Mouse (Mus musculus) hindbrain, embryonic 10.5 days (tissue): Measurements from ENCODE around the gene Otogl. TPM values are rescaled to one million over a fixed set of nuclear protein-coding genes. Genes with fewer than 3 reads are reported as not detected.

Source experiments
- DNase-seq: peaks from one replicate; pipeline ENCODE4 v3.0.0-alpha.2; 2017; ENCODE audit warnings: low spot score
- H3K27ac ChIP-seq: fragments of 300-500 bp; sonication (generic); 2 replicates; pipeline ENCODE4 v1.5.1; 2016; ENCODE audit warnings: mild to moderate bottlenecking, moderate library complexity
- H3K27me3 ChIP-seq: fragments of 300-500 bp; sonication (generic); 2 replicates; pipeline ENCODE4 v1.6.1; 2016; ENCODE audit warnings: mild to moderate bottlenecking; ENCODE audit not compliant: poor library complexity, insufficient read depth, severe bottlenecking
- H3K36me3 ChIP-seq: fragments of 300-500 bp; sonication (generic); 2 replicates; pipeline ENCODE4 v1.6.1; 2016; ENCODE audit warnings: mild to moderate bottlenecking, moderate library complexity
- H3K4me1 ChIP-seq: fragments of 300-500 bp; sonication (generic); replicated peaks from 2 replicates; pipeline ENCODE4 v1.6.1; 2016; ENCODE audit warnings: mild to moderate bottlenecking
- H3K4me3 ChIP-seq: fragments of 300-500 bp; sonication (generic); 2 replicates; pipeline ENCODE4 v1.5.1; 2016; ENCODE audit warnings: mild to moderate bottlenecking, moderate library complexity
- H3K9me3 ChIP-seq: fragments of 300-500 bp; sonication (generic); 2 replicates; pipeline ENCODE4 v1.6.1; 2016; ENCODE audit warnings: mild to moderate bottlenecking, moderate library complexity
- whole genome bisulfite sequencing: fragments of 180-500 bp; shearing (Covaris S2); methylation state at CpG from one replicate; pipeline ENCODE4 v1.1.7; 2016; 5-methylcytosine and 5-hydroxymethylcytosine counted together
- polyA plus RNA-seq: library from polyadenylated mRNA; unstranded; fragments of >200 nt; fragmentation: Nextera tagmentation; extraction: Ambion mirVana; gene quantifications from 2 replicates; pipeline ENCODE4 v1.2.1, GENCODE M21; 2016

The Otogl gene
- polyA plus RNA-seq, 1 experiment from 2014 or later: 0.04 TPM

GRCm38 (mm10) chr10:107901204-107901879, 10.6 kb downstream of the Otogl start:
- no peaks in the 10 kb centered on the region for H3K9me3 ChIP-seq
- no peaks in the 10 kb centered on the region for H3K36me3 ChIP-seq
- 83% methylated on average over 13 of the region's 13 CpGs for WGBS
- no peak overlapping the region for H3K4me3 ChIP-seq
- no peak for DNase-seq
- no peak overlapping the region for H3K27ac ChIP-seq
- H3K4me1 ChIP-seq: no peaks in the 10 kb centered on the region
- H3K27me3 ChIP-seq: no peaks in the 10 kb centered on the region

GRCm38 (mm10) chr10:107899946-107900345, 12.0 kb downstream of the Otogl start:
- H3K27ac ChIP-seq: no peak overlapping the region
- WGBS: 86% methylated on average over 6 of the region's 6 CpGs
- no peaks in the 10 kb centered on the region for H3K4me1 ChIP-seq
- H3K4me3 ChIP-seq: no peak overlapping the region
- no peaks in the 10 kb centered on the region for H3K36me3 ChIP-seq
- no peaks in the 10 kb centered on the region for H3K27me3 ChIP-seq
- no peak for DNase-seq
- H3K9me3 ChIP-seq: no peaks in the 10 kb centered on the region

GRCm38 (mm10) chr10:107896158-107896557, 15.8 kb downstream of the Otogl start:
- Histone ChIP-seq H3K27ac (no peak overlapping the region), H3K36me3 (no peaks in the 10 kb centered on the region), H3K9me3 (no peaks in the 10 kb centered on the region), H3K27me3 (no peaks in the 10 kb centered on the region), H3K4me3 (no peak overlapping the region), H3K4me1 (no peaks in the 10 kb centered on the region)
- 88% methylated on average over 4 of the region's 4 CpGs for WGBS
- no peak for DNase-seq

- Histone ChIP-seq H3K4me1 (no peaks in the 10 kb centered on the region), H3K9me3 (no peaks in the 10 kb centered on the region), H3K27me3 (no peaks in the 10 kb centered on the region), H3K27ac (no peak overlapping the region), H3K36me3 (no peaks in the 10 kb centered on the region), H3K4me3 (no peak overlapping the region)
- no peak for DNase-seq
- 62% methylated on average over 8 of the region's 8 CpGs for WGBS
These were observed 17.0 kb downstream of the Otogl start for GRCm38 (mm10) chr10:107894663-107895581.

- Histone ChIP-seq H3K4me1 (no peaks in the 10 kb centered on the region), H3K27ac (no peak overlapping the region), H3K9me3 (no peaks in the 10 kb centered on the region), H3K36me3 (no peaks in the 10 kb centered on the region), H3K27me3 (no peaks in the 10 kb centered on the region), H3K4me3 (no peak overlapping the region)
- DNase-seq: no peak
- WGBS: 82% methylated on average over 9 of the region's 9 CpGs
These were observed 21.5 kb downstream of the Otogl start for GRCm38 (mm10) chr10:107890400-107890799.

- Histone ChIP-seq H3K27ac (no peak overlapping the region), H3K4me3 (no peak overlapping the region), H3K36me3 (no peaks in the 10 kb centered on the region), H3K27me3 (no peaks in the 10 kb centered on the region), H3K9me3 (no peaks in the 10 kb centered on the region), H3K4me1 (no peaks in the 10 kb centered on the region)
- WGBS: 90% methylated on average over 5 of the region's 5 CpGs
- DNase-seq: no peak
These were observed 39.4 kb downstream of the Otogl start for GRCm38 (mm10) chr10:107872542-107872941.

GRCm38 (mm10) chr10:107872109-107872508, 39.8 kb downstream of the Otogl start:
- H3K27me3 ChIP-seq: no peaks in the 10 kb centered on the region

GRCm38 (mm10) chr10:107870540-107870939, 41.4 kb downstream of the Otogl start:
- no peak for DNase-seq

More at GRCm38 (mm10) chr10:107872109-107872508, 39.8 kb downstream of the Otogl start:
- H3K4me3 ChIP-seq: no peak overlapping the region
- no peak for DNase-seq
- 87% methylated on average over 4 of the region's 4 CpGs for WGBS
- no peaks in the 10 kb centered on the region for H3K9me3 ChIP-seq
- no peaks in the 10 kb centered on the region for H3K36me3 ChIP-seq
- H3K4me1 ChIP-seq: no peaks in the 10 kb centered on the region
- H3K27ac ChIP-seq: no peak overlapping the region

GRCm38 (mm10) chr10:107868904-107869303, 43.0 kb downstream of the Otogl start:
- H3K4me3 ChIP-seq: no peak overlapping the region
- no peak for DNase-seq
- H3K27ac ChIP-seq: no peak overlapping the region
- H3K9me3 ChIP-seq: no peaks in the 10 kb centered on the region
- 96% methylated on average over 8 of the region's 8 CpGs for WGBS
- no peaks in the 10 kb centered on the region for H3K36me3 ChIP-seq
- no peaks in the 10 kb centered on the region for H3K27me3 ChIP-seq
- H3K4me1 ChIP-seq: no peaks in the 10 kb centered on the region

More at GRCm38 (mm10) chr10:107870540-107870939, 41.4 kb downstream of the Otogl start:
- Histone ChIP-seq H3K36me3 (no peaks in the 10 kb centered on the region), H3K4me3 (no peak overlapping the region), H3K9me3 (no peaks in the 10 kb centered on the region), H3K4me1 (no peaks in the 10 kb centered on the region), H3K27ac (no peak overlapping the region), H3K27me3 (no peaks in the 10 kb centered on the region)
- WGBS: 71% methylated on average over 7 of the region's 7 CpGs

- no peaks in the 10 kb centered on the region for H3K9me3 ChIP-seq
- DNase-seq: no peak
- H3K36me3 ChIP-seq: no peaks in the 10 kb centered on the region
- no peak overlapping the region for H3K27ac ChIP-seq
- no peaks in the 10 kb centered on the region for H3K27me3 ChIP-seq
- H3K4me3 ChIP-seq: no peak overlapping the region
- 80% methylated on average over 4 of the region's 4 CpGs for WGBS
- H3K4me1 ChIP-seq: no peaks in the 10 kb centered on the region
These were observed 44.5 kb downstream of the Otogl start for GRCm38 (mm10) chr10:107867414-107867813.

- DNase-seq: no peak
These were observed 51.6 kb downstream of the Otogl start for GRCm38 (mm10) chr10:107860235-107860917.

GRCm38 (mm10) chr10:107859220-107859619, 52.7 kb downstream of the Otogl start:
- no peak overlapping the region for H3K4me3 ChIP-seq
- no peaks in the 10 kb centered on the region for H3K36me3 ChIP-seq
- H3K9me3 ChIP-seq: no peaks in the 10 kb centered on the region
- no peaks in the 10 kb centered on the region for H3K27me3 ChIP-seq
- 91% methylated on average over 3 of the region's 3 CpGs for WGBS
- no peak for DNase-seq
- H3K4me1 ChIP-seq: no peaks in the 10 kb centered on the region
- H3K27ac ChIP-seq: no peak overlapping the region

More at GRCm38 (mm10) chr10:107860235-107860917, 51.6 kb downstream of the Otogl start:
- no peak overlapping the region for H3K4me3 ChIP-seq
- no peaks in the 10 kb centered on the region for H3K27me3 ChIP-seq
- H3K9me3 ChIP-seq: no peaks in the 10 kb centered on the region
- H3K27ac ChIP-seq: no peak overlapping the region
- no peaks in the 10 kb centered on the region for H3K4me1 ChIP-seq
- no peaks in the 10 kb centered on the region for H3K36me3 ChIP-seq
- 86% methylated on average over 8 of the region's 8 CpGs for WGBS
